Mouse (Mus musculus): ENCODE measurements around the gene Il1a. TPM values are rescaled to one million over a fixed set of nuclear protein-coding genes. Genes with fewer than 3 reads are reported as not detected.
A peak's percentile ranks its signal among the peaks of the same experiment; 100 is the strongest.

Il1a gene
- total RNA-seq, 2 experiments from 2014 or later = not detected

- DNase-seq = no peak
These were observed 42.0 kb downstream of the Il1a start for GRCm38 (mm10) chr2:129267738-129268137.

GRCm38 (mm10) chr2:129265316-129265715, 44.5 kb downstream of the Il1a start:
- intact Hi-C loops (cut with DNase I) = no loop called here
- DNase-seq = no peak

More at GRCm38 (mm10) chr2:129267738-129268137, 42.0 kb downstream of the Il1a start:
- intact Hi-C loops (cut with DNase I) = no loop called here

- intact Hi-C loops (cut with DNase I) = no loop called here
- DNase-seq = no peak
These were observed 46.7 kb downstream of the Il1a start for GRCm38 (mm10) chr2:129263073-129263472.

- intact Hi-C loops (cut with DNase I) = no loop called here
- DNase-seq = no peak
These were observed 48.5 kb downstream of the Il1a start for GRCm38 (mm10) chr2:129261151-129261794.

- no peak for DNase-seq
- intact Hi-C loops (cut with DNase I) = no loop called here
These were observed 49.1 kb downstream of the Il1a start for GRCm38 (mm10) chr2:129260646-129261045.

GRCm38 (mm10) chr2:129258475-129259211, 51.1 kb downstream of the Il1a start:
- DNase-seq = peak; percentile 60 to 68
- intact Hi-C loops (cut with DNase I) = loop anchor here (1.0 to 5.0 kb wide), 4 partner anchors 84 to 310 kb away; no protein-coding TSS in a partner anchor

GRCm38 (mm10) chr2:129258056-129258455, 51.7 kb downstream of the Il1a start:
- no peak for DNase-seq

GRCm38 (mm10) chr2:129256006-129256405, 53.8 kb downstream of the Il1a start:
- intact Hi-C loops (cut with DNase I) = loop anchor here (5.0 kb wide), 2 partner anchors 169 to 249 kb away; no protein-coding TSS in a partner anchor
- DNase-seq = no peak

More at GRCm38 (mm10) chr2:129258056-129258455, 51.7 kb downstream of the Il1a start:
- intact Hi-C loops (cut with DNase I) = loop anchor here (1.0 to 5.0 kb wide), 4 partner anchors 84 to 310 kb away; no protein-coding TSS in a partner anchor

GRCm38 (mm10) chr2:129254076-129254475, 55.7 kb downstream of the Il1a start:
- intact Hi-C loops (cut with DNase I) = no loop called here
- DNase-seq = no peak

- DNase-seq = no peak
- intact Hi-C loops (cut with DNase I) = no loop called here
These were observed 56.2 kb downstream of the Il1a start for GRCm38 (mm10) chr2:129253631-129253970.

GRCm38 (mm10) chr2:129252836-129253630, 56.7 kb downstream of the Il1a start:
- intact Hi-C loops (cut with DNase I) = no loop called here
- DNase-seq = no peak

Other genes with a start within 250 kb of the Il1a start
- 10 to 100 TPM; 18.8 to 19.9 TPM for gene Ttl, start 244.0 kb downstream of the Il1a start, total RNA-seq (2021)
- 10 to 100 TPM; 11.9 to 12.2 TPM for gene Polr1b, start 209.0 kb downstream of the Il1a start, total RNA-seq (2021)
- gene Chchd5, start 180.3 kb downstream of the Il1a start, total RNA-seq (2021) = 10 to 100 TPM; 12.4 to 12.5 TPM
- 10 to 100 TPM in 1 of 2 experiments, 1 to 10 TPM in 1; 9.3 to 13.6 TPM for gene Slc20a1, start 111.2 kb downstream of the Il1a start, total RNA-seq (2021)
- gene Ckap2l, start 12.8 kb downstream of the Il1a start, total RNA-seq (2021) = under 1 TPM; 0.73 to 0.86 TPM
- under 1 TPM; 0.43 to 0.58 TPM for gene Il1b, start 61.2 kb upstream of the Il1a start, total RNA-seq (2021)
- gene F830045P16Rik, start 226.6 kb upstream of the Il1a start, total RNA-seq (2021) = under 1 TPM; 0.14 to 0.19 TPM

Data from heart, postnatal 36 days (tissue).